Mouse (Mus musculus) MEL (cell line): ENCODE results near the gene Poc1b. TPM values are rescaled to one million over a fixed set of nuclear protein-coding genes. Genes with fewer than 3 reads are reported as not detected.

Experiments
- DNase-seq: peaks from one replicate; pipeline ENCODE4 v3.0.0; 2011; ENCODE audit warnings: low read depth, low spot score
- H3K27ac ChIP-seq: 2 replicates; pipeline ENCODE4 v1.5.1; 2012; ENCODE audit warnings: low read depth, mild to moderate bottlenecking, control low read depth, low read length, moderate library complexity; ENCODE audit not compliant: control insufficient read depth
- H3K27me3 ChIP-seq, 2 experiments: fragments of 150-350 bp in 1 of 2; sonication (generic) in 1 of 2; 2 replicates each; pipeline ENCODE4 v1.6.1; 2012; ENCODE audit warnings: low read length in 2 of 2, mild to moderate bottlenecking in 2 of 2, improper control_type of control experiment in 1 of 2, moderate library complexity in 1 of 2; ENCODE audit not compliant: insufficient read depth in 2 of 2, control insufficient read depth in 1 of 2
- H3K36me3 ChIP-seq, 2 experiments: 2 replicates each; pipeline ENCODE4 v1.6.1; 2012 to 2014; ENCODE audit warnings: low read length in 2 of 2, improper control_type of control experiment in 1 of 2, inconsistent platforms in 1 of 2, mild to moderate bottlenecking in 1 of 2; ENCODE audit not compliant: insufficient read depth in 2 of 2, control insufficient read depth in 1 of 2
- H3K4me1 ChIP-seq, 2 experiments: fragments of 150-350 bp in 1 of 2; sonication (generic) in 1 of 2; 2 replicates each; pipeline ENCODE4 v1.6.1; 2012; ENCODE audit warnings: low read length in 2 of 2, improper control_type of control experiment in 1 of 2, mild to moderate bottlenecking in 1 of 2; ENCODE audit not compliant: insufficient read depth in 2 of 2, control insufficient read depth in 1 of 2
- H3K4me3 ChIP-seq, 2 experiments: fragments of 150-350 bp in 1 of 2; sonication (generic) in 1 of 2; 2 replicates each; pipeline ENCODE4 v1.5.1; 2012; ENCODE audit warnings: low read depth in 2 of 2, low read length in 2 of 2, mild to moderate bottlenecking in 2 of 2, moderate library complexity in 2 of 2, control low read depth in 1 of 2, improper control_type of control experiment in 1 of 2; ENCODE audit not compliant: control insufficient read depth in 1 of 2, insufficient read depth in 1 of 2
- H3K79me2 ChIP-seq: 2 replicates; pipeline ENCODE4 v1.6.1; 2012; ENCODE audit warnings: mild to moderate bottlenecking, low read length, moderate library complexity; ENCODE audit not compliant: control insufficient read depth, poor library complexity, insufficient read depth
- H3K9ac ChIP-seq: 2 replicates; pipeline ENCODE4 v1.6.1; 2012; ENCODE audit warnings: low read depth, mild to moderate bottlenecking, control low read depth, low read length, moderate library complexity; ENCODE audit not compliant: control insufficient read depth, poor library complexity, severe bottlenecking
- H3K9me3 ChIP-seq: fragments of 150-350 bp; sonication (generic); replicated peaks from 2 replicates; pipeline ENCODE4 v1.6.1; 2012; ENCODE audit warnings: mild to moderate bottlenecking, low read length, improper control_type of control experiment, moderate library complexity; ENCODE audit not compliant: insufficient read depth
- BHLHE40 ChIP-seq: IDR thresholded peaks from 2 replicates; pipeline ENCODE4 v1.6.1; 2012; ENCODE audit warnings: low read depth, mild to moderate bottlenecking, inconsistent platforms, low read length, improper control_type of control experiment, borderline replicate concordance
- CHD1 ChIP-seq: IDR thresholded peaks from 2 replicates; pipeline ENCODE4 v1.6.1; 2012; ENCODE audit warnings: low read depth, mild to moderate bottlenecking, inconsistent platforms, low read length, improper control_type of control experiment
- CHD2 ChIP-seq: IDR thresholded peaks from 2 replicates; pipeline ENCODE4 v1.6.1; 2011; ENCODE audit warnings: low read length, improper control_type of control experiment
- CTCF ChIP-seq, 3 experiments: IDR thresholded peaks in 2 of 3; conservative IDR thresholded peaks in 1 of 3; 2 replicates each; pipeline ENCODE4 v1.5.1; 2011 to 2012; ENCODE audit warnings: low read length in 3 of 3, low read depth in 2 of 3, mild to moderate bottlenecking in 2 of 3, improper control_type of control experiment in 1 of 3, inconsistent platforms in 1 of 3, mixed read lengths in 1 of 3, moderate library complexity in 1 of 3; ENCODE audit not compliant: control insufficient read depth in 1 of 3, insufficient read depth in 1 of 3, poor library complexity in 1 of 3, severe bottlenecking in 1 of 3
- ELF1 ChIP-seq: IDR thresholded peaks from 2 replicates; pipeline ENCODE4 v1.6.1; 2014; ENCODE audit warnings: low read depth, mild to moderate bottlenecking, inconsistent platforms, low read length, improper control_type of control experiment, moderate library complexity
- EP300 ChIP-seq, 2 experiments: IDR thresholded peaks; 2 replicates each; pipeline ENCODE4 v1.6.1; 2011; ENCODE audit warnings: improper control_type of control experiment in 2 of 2, low read length in 2 of 2, low read depth in 1 of 2, mild to moderate bottlenecking in 1 of 2
- ETS1 ChIP-seq: IDR thresholded peaks from 2 replicates; pipeline ENCODE4 v1.6.1; 2012; ENCODE audit warnings: low read depth, mild to moderate bottlenecking, inconsistent platforms, low read length, improper control_type of control experiment, moderate library complexity
- GABPA ChIP-seq: IDR thresholded peaks from 2 replicates; pipeline ENCODE4 v1.6.1; 2012; ENCODE audit warnings: low read depth, mild to moderate bottlenecking, inconsistent platforms, low read length, improper control_type of control experiment, moderate library complexity
- GATA1 ChIP-seq: IDR thresholded peaks from 2 replicates; pipeline ENCODE4 v1.6.1; 2011; ENCODE audit warnings: low read depth, low read length, improper control_type of control experiment
- KAT2A ChIP-seq: conservative IDR thresholded peaks from 2 replicates; pipeline ENCODE4 v1.6.1; 2012; ENCODE audit warnings: low read depth, low read length, improper control_type of control experiment, inconsistent platforms
- MAFK ChIP-seq: IDR thresholded peaks from 2 replicates; pipeline ENCODE4 v1.6.1; 2011; ENCODE audit warnings: low read depth, mild to moderate bottlenecking, low read length, improper control_type of control experiment, borderline replicate concordance
- MAX ChIP-seq: IDR thresholded peaks from 2 replicates; pipeline ENCODE4 v1.6.1; 2011; ENCODE audit warnings: low read length, improper control_type of control experiment
- MAZ ChIP-seq: IDR thresholded peaks from 2 replicates; pipeline ENCODE4 v1.6.1; 2012; ENCODE audit warnings: low read depth, mild to moderate bottlenecking, inconsistent platforms, low read length, improper control_type of control experiment
- MXI1 ChIP-seq: IDR thresholded peaks from 2 replicates; pipeline ENCODE4 v1.6.1; 2011; ENCODE audit warnings: mild to moderate bottlenecking, low read depth, low read length, improper control_type of control experiment
- MYB ChIP-seq: IDR thresholded peaks from 2 replicates; pipeline ENCODE4 v1.6.1; 2011; ENCODE audit warnings: mild to moderate bottlenecking, low read depth, low read length, improper control_type of control experiment
- MYC ChIP-seq: IDR thresholded peaks from 2 replicates; pipeline ENCODE4 v1.6.1; 2011; ENCODE audit warnings: low read depth, mild to moderate bottlenecking, low read length, improper control_type of control experiment, moderate library complexity
- NELFE ChIP-seq: IDR thresholded peaks from 2 replicates; pipeline ENCODE4 v1.6.1; 2011; ENCODE audit warnings: low read depth, low read length, improper control_type of control experiment
- POLR2A ChIP-seq, 2 experiments: IDR thresholded peaks; 2 replicates each; pipeline ENCODE4 v1.6.1; 2011 to 2012; ENCODE audit warnings: low read length in 2 of 2, mild to moderate bottlenecking in 2 of 2, control low read depth in 1 of 2, improper control_type of control experiment in 1 of 2, low read depth in 1 of 2, moderate library complexity in 1 of 2; ENCODE audit not compliant: control insufficient read depth in 1 of 2, insufficient read depth in 1 of 2, poor library complexity in 1 of 2
- POLR2AphosphoS2 ChIP-seq: IDR thresholded peaks from 2 replicates; pipeline ENCODE4 v1.6.1; 2011; ENCODE audit warnings: low read length, improper control_type of control experiment
- RCOR1 ChIP-seq: IDR thresholded peaks from 2 replicates; pipeline ENCODE4 v1.6.1; 2012; ENCODE audit warnings: low read depth, mild to moderate bottlenecking, inconsistent platforms, low read length, improper control_type of control experiment
- TBP ChIP-seq: IDR thresholded peaks from 2 replicates; pipeline ENCODE4 v1.8.0; 2011; ENCODE audit warnings: low read depth, low read length, improper control_type of control experiment
- TCF12 ChIP-seq: IDR thresholded peaks from 2 replicates; pipeline ENCODE4 v1.6.1; 2014; ENCODE audit warnings: low read depth, mild to moderate bottlenecking, inconsistent platforms, low read length, improper control_type of control experiment, moderate library complexity
- ZC3H11A ChIP-seq: IDR thresholded peaks from 2 replicates; pipeline ENCODE4 v1.6.1; 2012; ENCODE audit warnings: low read depth, mild to moderate bottlenecking, inconsistent platforms, low read length, improper control_type of control experiment
- ZKSCAN1 ChIP-seq: IDR thresholded peaks from 2 replicates; pipeline ENCODE4 v1.6.1; 2012; ENCODE audit warnings: low read depth, mild to moderate bottlenecking, inconsistent platforms, low read length, improper control_type of control experiment, moderate library complexity
- ZNF384 ChIP-seq: IDR thresholded peaks from 2 replicates; pipeline ENCODE4 v1.6.1; 2012; ENCODE audit warnings: low read depth, mild to moderate bottlenecking, inconsistent platforms, low read length, improper control_type of control experiment
- polyA plus RNA-seq, 2 experiments: library from polyadenylated mRNA; stranded (reverse) in 1 of 2; unstranded in 1 of 2; fragments of >175 nt in 1 of 2; fragments of >200 nt in 1 of 2; gene quantifications; 2 replicates each; pipeline versions ENCODE4 v1.2.1 to v1.2.4; 2012; ENCODE audit warnings: low replicate concordance in 2 of 2, low read depth in 1 of 2; ENCODE audit not compliant: insufficient read length in 2 of 2, insufficient read depth in 1 of 2, missing spikeins in 1 of 2
- total RNA-seq: library from RNA; depleted of rRNA; stranded (reverse); fragments of 300-350 nt; gene quantifications from 2 replicates; pipeline ENCODE4 v1.2.3, GENCODE M21; 2012

Gene Poc1b
- total and polyA plus RNA-seq, 3 experiments, result 3.3 to 15.3 TPM; not detected in 1

DNA sequence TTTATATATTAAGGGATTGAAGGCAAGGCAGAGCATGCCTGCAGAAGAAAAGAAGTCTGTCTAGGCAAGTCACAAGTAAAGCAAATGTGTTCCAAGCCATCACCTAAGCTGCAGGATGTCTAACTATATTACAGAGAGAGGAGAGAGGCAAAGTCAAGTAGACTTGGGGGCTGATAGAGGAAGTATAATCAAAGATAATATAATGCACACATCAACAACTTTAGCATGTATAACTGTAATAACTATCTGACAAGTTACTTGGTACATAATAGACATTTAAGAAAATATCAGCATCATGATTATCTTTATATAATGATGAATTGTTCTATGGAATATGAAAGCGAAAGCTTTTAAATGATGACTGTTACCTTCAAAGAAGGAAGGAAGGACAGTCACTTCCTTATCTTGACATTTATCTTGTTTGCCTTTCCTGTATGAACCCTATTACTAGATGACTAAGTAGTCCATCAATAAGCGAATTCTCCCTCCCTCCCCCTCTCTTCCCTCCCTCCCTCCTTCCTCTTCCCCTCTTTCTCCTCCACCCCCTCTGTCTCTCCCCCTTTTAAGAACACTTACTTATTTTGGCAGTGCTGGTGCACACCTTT is 87.7 kb downstream of the Poc1b start:
- H3K27ac ChIP-seq, result peak overlapping the region; percentile 71
- H3K4me1 ChIP-seq, result peaks cover 4 to 28% of the 10 kb centered on the region in 2 experiments; a peak in 3 of 4 replicates
- H3K27me3 ChIP-seq, result no peaks in the 10 kb centered on the region
- H3K9ac ChIP-seq, result no peak overlapping the region
- no peaks in the 10 kb centered on the region for H3K9me3 ChIP-seq
- peaks cover 0 to 20% of the 10 kb centered on the region in 2 experiments; a peak in 2 of 4 replicates for H3K36me3 ChIP-seq
- H3K4me3 ChIP-seq, result peak overlapping the region in 1 of 2 experiments; percentile 2; a peak in 1 of 4 replicates
- DNase-seq, result peak; percentile 42
- TF ChIP-seq ETS1, result peak; percentile 80
- no peak for TF ChIP-seq MYC
- no peak for TF ChIP-seq ELF1
- peak; percentile 80 for TF ChIP-seq GATA1
- TF ChIP-seq RCOR1, result peak; percentile 15; the same call in 1 of the 2 replicates
- TF ChIP-seq MAZ, result 0 out of 2 replicates have a peak, but pooled peaks have one; percentile 54
- TF ChIP-seq EP300 (IDR thresholded peaks at IDR 0.05; ENCODE audit: low read depth in 1 of 2, low read length in 2 of 2), result peak; percentile 69 to 70
- no peak for TF ChIP-seq POLR2A (IDR thresholded peaks at IDR 0.05; ENCODE audit: control insufficient read depth in 1 of 2, insufficient read depth in 1 of 2, low read depth in 1 of 2, low read length in 2 of 2, poor library complexity in 1 of 2)
- TF ChIP-seq CHD1, result no peak
- no peaks in the 10 kb centered on the region for H3K79me2 ChIP-seq

- no peaks in the 10 kb centered on the region for H3K27me3 ChIP-seq
- DNase-seq, result no peak
- no peak overlapping the region for H3K9ac ChIP-seq
- no peak overlapping the region for H3K4me3 ChIP-seq
- peaks cover 4 to 28% of the 10 kb centered on the region in 2 experiments; a peak in 3 of 4 replicates for H3K4me1 ChIP-seq
- TF ChIP-seq POLR2AphosphoS2, result no peak
- no peak for TF ChIP-seq BHLHE40
- no peak for TF ChIP-seq TBP
- no peak for TF ChIP-seq ETS1
- TF ChIP-seq CHD1, result no peak
- no peak for TF ChIP-seq MAFK
- no peak for TF ChIP-seq KAT2A
- no peak for TF ChIP-seq CHD2
- TF ChIP-seq MYC, result no peak
- no peak for TF ChIP-seq MAX
- TF ChIP-seq NELFE, result no peak
- TF ChIP-seq GABPA, result no peak
- no peak for TF ChIP-seq MXI1
- no peak for TF ChIP-seq TCF12
- TF ChIP-seq ZNF384, result no peak
- no peak for TF ChIP-seq CTCF (IDR thresholded peaks at IDR 0.05 in 2 of 3, conservative IDR thresholded peaks at IDR 0.05 in 1 of 3; ENCODE audit: control insufficient read depth in 1 of 3, insufficient read depth in 1 of 3, low read depth in 2 of 3, low read length in 3 of 3, poor library complexity in 1 of 3, severe bottlenecking in 1 of 3)
- TF ChIP-seq ZKSCAN1, result no peak
- no peak for TF ChIP-seq MYB
- no peak for TF ChIP-seq ZC3H11A
- no peaks in the 10 kb centered on the region for H3K79me2 ChIP-seq
- peaks cover 0 to 20% of the 10 kb centered on the region in 2 experiments; a peak in 2 of 4 replicates for H3K36me3 ChIP-seq
- no peak overlapping the region for H3K27ac ChIP-seq
- H3K9me3 ChIP-seq, result no peaks in the 10 kb centered on the region
These were observed 89.7 kb downstream of the Poc1b start for GRCm38 (mm10) chr10:99196556-99196955.
